Mouse (Mus musculus): ENCODE data around the gene Itgb3.

The Itgb3 gene

DNA sequence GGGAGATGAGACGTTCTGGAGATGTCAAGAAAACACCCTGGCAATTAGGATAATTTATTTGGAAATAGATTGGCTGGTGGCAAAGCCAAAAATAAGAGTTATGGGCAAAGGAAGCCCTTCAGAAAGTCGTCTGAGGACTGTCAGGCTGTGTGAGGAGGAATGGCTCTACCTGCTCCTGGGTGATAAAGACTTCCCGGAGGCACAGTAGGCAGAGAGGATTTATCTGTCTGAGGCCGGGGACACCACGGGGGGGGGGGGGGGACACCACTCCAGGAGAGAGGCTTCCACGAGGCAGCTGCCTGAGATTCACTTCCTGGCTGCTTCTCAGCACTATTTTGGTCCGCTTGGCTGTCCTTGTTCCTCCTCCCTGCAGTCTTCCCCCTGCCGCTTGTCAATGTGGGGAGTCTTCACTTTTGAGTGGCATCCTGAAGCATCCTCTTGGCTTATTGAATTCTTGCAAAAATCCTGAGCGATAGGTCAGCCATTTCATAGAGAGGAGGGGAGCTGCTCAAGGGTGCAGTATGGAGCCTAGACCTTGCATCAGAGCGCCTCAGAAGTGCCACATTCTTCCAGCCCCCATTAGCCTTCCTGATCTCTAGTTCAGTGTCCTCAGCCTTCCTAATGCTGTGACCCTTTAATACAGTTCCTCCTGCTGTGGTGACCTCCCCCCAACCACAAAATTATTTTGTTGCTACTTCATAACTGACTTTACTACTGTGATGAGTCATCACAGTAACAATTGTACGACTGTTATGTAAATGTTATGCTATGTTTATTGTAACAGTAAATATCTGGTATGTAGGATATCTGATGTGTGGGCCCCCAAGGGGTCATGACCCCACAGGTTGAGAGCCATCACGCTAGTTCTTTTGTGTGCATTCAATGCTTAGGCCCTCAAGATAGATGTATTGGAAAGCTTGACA is 14.5 kb downstream of the Itgb3 start:
- DNase-seq (ENCODE audit: low spot score) = no peak

DNA sequence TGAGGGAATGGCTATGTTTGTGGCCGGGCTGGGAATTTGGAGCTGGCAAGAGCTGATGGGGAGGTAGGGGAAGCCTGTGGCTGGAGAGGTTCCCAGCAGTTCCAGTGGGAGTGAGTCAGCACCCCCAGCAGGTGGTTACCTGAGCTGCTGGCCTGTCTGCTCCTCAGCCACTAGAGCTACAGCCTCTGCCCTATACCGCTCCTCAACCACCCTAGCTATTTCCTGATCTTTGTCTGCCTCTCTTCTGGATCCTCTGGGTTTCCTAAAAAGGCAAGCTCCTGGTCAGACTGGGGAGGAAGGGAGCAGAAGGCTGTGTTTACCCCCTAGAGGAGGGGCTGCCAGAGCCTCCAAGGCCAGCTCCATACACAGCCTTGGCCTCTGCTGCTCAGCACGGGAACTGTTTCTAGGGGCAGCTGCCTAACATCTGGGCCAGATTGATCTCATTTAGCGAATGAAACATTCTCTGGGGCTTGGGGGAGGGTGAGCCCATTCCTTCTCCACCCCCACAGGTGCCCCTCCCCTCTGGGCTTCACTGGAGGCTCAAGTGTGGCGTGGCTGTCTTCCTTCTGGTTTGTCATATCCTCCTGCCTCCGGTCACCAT is 17.1 kb downstream of the Itgb3 start:
- DNase-seq (ENCODE audit: low spot score) = no peak

DNA sequence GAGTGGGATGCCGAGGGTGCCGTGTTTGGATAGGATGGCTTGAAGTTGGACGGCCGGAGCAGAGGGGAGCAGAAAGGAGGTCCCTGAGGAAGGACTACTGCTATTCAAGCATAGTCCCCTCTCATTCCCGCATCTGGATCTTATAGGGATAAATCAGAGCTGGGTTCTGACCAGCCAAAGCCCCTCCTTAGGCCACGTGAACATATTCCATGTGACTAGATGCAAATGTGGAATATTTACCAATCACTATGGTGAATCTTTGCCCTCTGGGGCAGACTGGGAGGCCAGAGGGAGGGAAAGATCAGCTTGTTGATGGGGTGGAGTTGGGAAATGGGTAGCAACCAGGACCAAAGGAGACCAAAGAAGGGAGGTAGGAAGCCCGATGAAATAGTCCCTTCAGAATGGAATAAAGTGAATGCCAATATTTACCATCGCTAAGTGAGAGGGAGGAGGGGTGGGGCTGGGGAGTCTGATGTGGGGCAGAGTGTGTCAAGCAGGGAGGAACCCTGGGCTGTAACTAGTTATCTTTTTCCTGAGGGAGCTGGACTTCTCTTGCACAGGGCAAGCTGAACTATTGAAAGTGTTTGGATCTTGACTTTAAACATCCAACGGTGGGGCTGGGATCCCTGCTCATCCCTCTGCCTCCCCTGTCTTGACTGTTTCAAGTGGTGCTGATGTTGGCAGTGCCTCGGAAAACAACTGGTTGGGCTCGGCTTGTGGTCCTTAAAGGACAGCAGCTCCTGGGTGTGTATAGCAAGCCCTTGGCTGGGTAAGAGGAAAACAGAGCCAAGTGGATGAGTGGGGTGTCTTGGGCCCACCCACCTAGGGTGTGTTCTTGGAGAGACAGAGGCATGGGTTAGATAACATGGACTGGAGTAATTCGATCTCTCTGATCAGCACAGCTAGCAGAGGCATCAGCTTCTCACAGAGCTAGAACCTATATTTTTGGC is 17.9 kb downstream of the Itgb3 start:
- no peak for DNase-seq (ENCODE audit: low spot score)

DNA sequence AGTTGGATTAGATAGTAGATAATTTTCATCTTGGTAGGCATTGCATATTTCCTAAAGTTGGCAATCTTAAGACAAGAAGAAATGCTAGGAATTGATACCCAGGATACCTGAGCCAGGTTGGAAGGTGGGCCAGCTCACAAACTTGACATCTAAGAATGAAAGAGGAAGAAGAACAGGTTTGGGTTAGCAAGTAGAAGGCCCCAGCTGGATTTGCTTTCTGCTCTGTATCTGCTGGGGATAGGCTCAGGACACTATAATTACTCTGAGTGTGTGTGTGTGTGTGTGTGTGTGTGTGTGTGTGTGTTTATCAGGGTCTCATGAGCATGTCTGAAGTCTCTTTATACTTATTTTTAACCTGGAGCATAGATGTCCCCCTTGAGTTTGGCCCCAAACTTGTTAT is 18.8 kb downstream of the Itgb3 start:
- no peak for DNase-seq (ENCODE audit: low spot score)

DNA sequence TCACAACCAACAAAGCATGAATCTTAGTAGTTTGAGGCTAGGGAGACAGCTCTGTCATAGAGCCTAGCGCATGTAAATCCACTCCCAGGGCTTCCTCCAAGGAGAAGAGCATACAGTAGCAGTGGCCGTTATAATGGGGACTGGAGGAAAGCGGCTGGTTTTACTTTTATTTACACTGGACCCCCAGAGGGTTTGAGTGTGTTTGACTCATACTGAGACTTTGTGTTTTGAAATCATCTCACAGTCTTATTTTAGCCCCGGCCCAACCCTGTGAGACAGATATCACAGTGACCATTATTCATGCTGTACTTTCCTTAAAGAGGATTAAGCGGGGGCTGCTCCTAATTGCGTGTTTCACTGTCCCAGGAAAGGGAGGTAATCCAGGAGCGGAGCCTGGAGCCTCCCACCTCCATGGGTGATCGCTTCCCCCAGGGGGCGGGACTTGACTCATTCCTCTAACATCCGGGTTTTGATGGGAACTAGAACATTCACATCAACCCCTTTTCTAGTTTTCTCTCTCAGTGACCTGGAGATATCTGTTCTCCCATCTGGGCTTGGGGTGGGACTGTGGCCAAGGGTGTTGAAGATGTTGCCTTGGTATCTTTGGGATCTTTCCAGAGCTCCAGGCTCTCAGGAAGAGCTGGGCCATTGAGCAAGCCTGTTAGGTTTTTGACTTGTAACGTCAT is 20.0 kb downstream of the Itgb3 start:
- DNase-seq (ENCODE audit: low spot score) = no peak

DNA sequence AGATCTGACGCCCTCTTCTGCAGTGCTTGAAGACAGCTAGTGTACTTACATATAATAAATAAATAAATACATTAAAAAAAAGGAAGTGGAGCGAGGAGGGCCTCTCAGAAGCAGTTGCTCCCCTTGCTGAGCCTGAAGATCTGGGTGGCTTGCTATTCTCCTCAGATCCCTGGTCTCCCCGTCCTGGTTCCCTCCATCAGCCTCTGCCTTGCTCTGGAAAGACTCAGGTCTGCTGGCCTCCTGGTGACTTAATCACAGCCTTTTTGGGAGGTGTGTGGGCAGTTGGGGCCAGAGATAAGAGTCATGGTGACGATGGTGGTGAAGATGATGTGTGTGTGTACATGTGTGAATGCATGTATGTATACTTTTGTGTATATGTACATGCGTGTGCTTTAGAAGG is 20.8 kb downstream of the Itgb3 start:
- no peak for DNase-seq (ENCODE audit: low spot score)

DNA sequence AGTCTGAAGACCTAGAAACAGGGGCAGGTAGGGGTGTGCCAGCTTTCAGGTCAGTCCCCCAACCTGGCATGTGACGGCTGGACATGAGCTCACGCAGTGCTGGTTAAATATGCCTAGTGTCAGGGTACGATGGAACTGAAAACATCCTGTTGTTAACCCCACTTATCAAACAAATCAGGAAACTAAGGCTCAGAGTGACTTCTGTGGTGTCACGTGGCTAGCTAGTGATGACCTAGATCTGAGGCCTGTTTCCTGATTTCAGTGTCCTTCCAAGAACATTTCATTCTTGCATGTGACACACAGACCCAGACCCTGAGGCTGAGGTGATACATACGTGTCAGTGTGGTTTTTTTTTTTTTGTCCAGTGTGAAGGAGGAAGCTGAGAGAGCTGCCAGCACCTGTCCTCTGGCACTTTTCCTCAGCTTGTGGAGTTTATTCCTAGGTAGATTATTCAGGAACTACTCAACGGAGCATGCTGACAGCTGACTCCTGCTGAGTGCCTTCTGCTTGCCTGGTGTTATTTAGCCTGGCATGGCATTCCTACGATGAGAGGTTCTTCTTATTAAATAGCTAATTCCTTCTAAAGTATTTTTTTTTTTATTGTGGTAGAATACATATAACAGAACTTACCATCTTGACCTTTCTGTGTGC is 22.5 kb downstream of the Itgb3 start:
- no peak for DNase-seq (ENCODE audit: low spot score)

DNA sequence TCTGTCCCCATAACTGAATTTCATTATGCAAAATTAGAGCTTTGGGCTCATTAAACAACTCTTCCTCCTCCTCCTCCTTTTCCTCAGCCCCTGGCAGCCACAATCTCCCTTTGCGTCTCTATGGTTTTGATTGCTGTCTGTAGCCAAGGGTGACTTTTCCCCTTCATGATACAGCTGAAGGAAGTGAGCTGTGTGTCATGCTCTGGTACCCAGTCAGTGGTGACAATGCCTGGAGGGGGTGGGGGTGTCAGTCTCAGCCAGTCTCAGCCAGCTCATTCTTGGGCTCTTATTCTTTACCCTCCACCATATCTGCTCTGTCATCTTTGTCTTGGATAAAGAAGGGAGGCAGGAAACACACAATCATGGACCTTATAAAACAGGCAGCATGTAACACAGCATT is 23.5 kb downstream of the Itgb3 start:
- no peak for DNase-seq (ENCODE audit: low spot score)

DNA sequence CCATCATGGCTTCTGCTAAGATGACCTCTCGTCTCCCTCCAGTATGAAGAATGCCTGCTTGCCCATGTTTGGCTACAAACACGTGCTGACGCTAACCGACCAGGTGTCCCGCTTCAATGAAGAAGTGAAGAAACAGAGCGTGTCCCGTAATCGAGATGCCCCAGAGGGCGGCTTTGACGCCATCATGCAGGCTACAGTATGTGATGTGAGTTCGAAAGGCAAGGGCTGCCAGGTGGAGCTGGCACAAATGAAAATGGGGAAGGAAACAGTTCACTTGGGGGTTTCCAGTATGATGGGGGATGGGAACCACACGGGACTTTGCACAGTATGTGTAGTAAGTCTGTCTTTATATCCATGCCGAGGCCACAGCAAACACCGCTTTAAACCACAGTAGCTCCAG is 29.2 kb downstream of the Itgb3 start:
- DNase-seq (ENCODE audit: low spot score) = no peak

DNA sequence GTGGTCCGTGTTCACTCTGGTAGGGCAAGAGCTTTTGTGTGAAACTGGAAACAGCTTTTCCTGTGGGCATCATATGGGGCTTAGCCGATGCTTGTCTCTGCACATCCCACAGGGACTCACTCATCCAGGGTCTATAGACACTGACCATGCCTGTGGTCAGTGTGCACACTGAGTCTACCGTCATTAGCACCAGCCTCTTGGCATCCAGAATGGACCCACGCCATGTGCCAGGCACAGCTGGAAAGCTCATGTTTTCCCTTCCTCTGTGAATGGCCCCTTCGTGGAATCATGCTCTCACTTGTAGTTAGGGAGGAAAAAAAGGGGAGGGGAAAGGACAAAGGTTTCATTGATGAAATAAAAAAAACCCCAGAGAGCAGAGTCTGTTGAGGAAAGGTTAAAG is 30.2 kb downstream of the Itgb3 start:
- DNase-seq (ENCODE audit: low spot score) = no peak

DNA sequence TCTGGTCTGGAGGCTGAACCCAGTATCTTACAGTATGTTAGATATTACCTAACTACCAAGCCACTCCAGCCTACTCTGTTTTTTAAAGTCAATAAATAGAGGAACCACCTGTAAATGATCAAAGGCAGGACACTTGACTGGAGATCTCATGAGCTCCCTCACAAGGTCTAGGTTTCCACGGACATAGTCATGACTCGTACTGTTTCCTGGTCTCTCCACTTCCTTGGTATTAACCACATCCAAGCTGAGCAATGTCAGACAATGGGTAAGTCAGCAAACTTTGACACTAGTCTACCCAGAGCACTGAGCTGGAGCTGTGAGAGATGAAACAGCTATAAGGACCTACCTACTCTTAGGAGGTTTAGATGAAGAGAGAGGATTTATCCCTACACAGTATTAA is 31.1 kb downstream of the Itgb3 start:
- DNase-seq (ENCODE audit: low spot score) = no peak

DNA sequence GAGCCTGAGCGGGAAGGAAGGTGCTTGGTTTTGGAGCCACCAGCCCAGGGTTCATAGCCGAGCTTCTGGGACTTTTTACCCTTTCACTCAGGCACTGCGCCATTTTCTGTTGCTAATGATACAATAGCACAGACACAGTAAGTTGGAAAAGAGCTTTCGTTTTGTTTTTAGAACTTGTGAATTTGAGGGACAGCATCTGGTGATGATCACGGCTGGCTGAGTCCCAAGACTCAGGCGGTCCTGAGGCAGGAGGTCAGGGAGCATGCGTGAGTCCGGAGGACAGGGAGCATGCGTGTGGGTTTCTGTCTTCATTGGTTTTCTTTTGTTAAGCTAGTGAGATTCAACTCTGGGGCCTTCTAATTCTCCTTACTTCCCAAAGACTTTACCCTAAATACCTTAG is 31.8 kb downstream of the Itgb3 start:
- no peak for DNase-seq (ENCODE audit: low spot score)

DNA sequence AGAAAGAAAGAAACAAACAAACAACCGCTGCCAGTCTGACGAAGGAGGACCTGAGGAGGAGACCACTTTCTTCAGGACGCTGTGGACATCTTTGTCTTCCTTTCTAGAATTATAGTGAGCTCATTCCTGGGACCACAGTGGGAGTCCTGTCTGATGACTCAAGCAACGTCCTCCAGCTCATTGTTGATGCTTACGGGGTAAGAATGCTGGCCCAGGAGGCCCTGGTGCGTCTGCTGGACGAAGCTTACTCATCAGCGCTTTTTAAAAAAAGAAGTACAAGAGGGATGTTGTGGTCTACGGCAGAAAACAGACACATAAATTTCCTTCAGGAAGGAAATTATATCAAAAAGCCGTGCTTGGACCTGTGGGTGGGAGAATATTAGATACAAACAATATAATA is 33.1 kb downstream of the Itgb3 start:
- no peak for DNase-seq (ENCODE audit: low spot score)

DNA sequence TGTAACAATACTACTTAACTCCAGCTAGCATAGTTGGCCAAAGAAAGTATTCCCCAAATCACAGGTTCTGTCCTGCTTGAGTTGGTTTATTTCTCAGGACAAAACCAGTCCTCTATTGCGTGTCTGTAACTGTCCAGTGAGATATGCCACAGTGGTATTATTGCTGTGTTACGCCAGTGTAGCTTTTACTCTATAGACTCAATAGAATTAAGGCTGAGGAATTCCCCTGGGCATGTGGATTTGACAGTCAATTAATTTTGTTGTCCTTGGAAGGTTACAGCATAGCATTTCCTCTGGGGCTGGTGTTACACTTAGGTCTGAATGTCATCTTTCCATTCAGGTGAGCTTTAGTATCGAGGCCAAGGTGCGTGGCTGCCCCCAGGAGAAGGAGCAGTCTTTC is 35.4 kb downstream of the Itgb3 start:
- no peak for DNase-seq (ENCODE audit: low spot score)

DNA sequence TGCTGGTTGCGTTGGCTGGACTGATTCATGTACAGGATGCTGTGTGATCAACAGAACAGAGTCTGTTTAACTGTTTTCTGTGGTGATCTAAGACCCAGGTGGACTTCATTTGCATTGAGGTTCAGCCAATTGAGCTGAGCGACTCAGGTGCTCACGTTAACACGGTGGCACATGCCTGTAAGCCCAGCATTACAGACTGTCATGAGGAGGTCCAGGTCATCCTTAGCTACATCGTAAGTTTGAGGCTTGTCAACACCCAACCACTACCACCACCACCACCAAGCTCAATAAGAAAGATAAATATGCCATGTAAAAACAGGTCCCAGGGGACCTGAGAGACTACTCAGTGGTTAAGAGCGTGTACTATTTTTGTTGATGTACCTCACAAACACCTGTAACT is 37.6 kb downstream of the Itgb3 start:
- DNase-seq (ENCODE audit: low spot score) = no peak

DNA sequence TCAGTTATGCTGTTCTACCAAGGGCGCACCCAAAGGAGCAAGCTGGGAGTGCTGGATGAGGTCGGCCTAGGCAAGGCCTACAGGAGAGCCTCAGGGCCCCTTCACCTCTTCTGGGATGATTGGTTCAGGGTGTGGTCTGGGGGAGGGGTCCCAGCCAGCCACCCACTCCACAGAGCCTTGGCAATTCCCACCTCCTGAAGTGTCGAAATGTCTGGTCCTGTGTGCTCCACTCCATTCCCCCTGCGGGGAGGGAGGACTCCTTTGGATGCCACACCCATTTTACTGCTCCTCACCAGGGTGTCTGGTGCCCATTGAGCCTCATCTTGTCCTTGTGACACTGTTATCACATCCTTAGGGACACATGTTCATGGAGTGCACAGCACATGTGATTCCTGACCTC is 38.4 kb downstream of the Itgb3 start:
- DNase-seq (ENCODE audit: low spot score) = no peak

DNA sequence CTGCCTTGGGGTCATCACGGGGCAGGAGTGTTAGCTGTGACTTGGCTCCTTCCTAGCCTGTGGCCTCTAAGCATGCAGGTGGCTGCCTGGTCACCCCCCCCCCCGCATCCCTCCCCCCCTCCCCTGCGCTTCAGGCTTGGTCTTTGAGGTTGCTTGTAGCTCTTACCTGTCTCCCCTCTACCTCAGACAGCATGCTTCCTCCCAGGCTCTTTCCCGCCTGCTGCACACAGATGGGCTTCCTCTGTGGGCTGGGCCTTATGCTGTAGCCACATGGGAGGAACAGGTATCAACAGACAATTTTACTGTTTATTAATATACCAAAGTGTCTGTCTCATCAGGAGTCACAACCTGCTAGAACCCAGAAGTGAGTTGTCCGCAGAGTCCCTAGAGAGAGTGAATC is 38.8 kb downstream of the Itgb3 start:
- no peak for DNase-seq (ENCODE audit: low spot score)

DNA sequence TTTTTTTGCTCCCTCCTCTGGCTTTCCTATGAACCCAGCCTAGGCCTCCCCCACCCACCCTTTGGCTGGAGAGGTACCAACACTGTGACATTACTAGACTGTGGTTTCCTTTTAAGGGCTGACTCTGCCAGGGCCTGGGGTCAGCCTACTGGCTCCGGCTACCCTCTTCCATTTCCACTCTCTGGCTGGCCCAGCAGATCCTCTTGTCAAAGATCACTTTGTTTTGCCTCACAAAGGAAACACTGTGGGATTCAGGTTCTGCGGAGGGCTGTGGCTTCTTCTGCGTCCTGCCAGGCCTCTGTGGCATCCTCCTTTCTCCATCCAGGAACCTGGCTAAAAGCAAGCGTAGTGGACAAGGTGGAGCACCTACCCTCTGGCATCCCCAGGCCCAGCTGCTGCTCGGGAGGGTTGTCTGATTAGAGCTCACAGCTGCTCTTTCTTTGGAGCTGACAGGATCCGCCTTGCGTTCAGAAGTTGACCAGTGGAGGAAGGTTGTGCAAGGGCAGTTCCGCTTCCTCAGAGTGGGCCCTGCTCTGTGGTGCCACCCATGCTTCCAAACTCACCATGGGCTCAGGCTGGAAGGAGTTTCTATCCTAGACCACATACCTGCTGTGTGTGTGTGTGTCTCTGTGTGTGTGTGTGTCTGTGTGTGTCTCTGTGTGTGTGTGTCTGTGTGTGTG is 39.5 kb downstream of the Itgb3 start:
- DNase-seq (ENCODE audit: low spot score) = peak; percentile 12

DNA sequence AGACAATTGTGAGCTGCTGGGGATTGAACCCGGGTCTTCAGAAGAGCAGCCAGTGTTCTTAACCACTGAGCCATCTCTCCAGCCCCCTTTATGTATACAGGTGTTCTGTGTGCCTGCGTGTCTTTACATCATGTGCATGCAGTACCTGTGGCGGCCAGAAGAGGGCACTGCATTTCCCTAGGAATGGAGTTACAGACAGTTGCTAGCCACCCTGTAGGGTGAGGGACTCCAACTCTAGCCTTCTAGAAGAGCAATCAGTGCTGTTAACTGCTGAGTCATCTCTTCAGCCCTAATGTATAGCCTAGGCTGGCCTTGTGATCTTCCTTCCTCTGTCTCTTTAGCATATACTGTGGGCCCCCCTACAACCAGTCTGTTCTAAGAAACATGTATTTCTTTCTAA is 40.8 kb downstream of the Itgb3 start:
- peak; percentile 29 for DNase-seq (ENCODE audit: low spot score)

DNA sequence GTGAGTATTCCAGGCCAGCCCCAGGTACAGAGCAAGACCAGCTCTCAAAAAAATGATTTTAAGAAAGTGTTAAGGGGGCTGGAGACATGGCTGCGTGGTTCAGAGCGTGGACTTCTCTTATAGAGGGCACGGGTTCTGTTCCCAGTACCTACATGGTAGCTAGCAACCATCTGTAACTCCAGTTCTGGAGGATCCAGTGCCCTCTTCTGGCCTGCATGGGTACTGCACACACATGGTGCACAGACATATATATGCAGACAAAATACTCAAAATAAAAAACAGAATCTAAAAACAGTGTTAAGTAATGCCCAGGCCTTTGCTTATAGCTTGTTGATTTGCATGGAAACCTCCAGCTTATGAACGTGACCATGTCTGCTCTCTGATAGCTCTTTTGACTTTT is 52.8 kb downstream of the Itgb3 start:
- no peak for DNase-seq (ENCODE audit: low spot score)

DNA sequence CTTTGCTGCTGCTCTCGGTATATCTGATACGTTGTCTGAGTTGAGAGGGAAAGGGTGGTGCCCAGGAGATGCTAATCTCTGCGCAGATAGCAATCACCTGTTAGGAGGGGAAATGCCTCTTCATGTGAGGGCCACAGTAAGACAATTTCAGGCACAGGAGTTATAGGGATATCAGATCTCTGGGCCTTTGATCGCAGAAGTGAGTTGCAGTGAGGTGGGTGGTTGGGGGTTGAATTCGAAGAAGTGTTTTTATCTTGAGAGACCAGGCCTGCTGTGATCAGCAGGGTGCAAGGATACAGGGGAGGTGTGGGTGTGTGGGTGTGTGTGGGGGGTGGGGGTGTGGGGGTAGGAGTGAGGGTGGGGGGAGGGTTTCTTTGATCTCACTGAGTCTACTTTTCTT is 53.3 kb downstream of the Itgb3 start:
- no peak for DNase-seq (ENCODE audit: low spot score)

Measured in layer of hippocampus, adult 11-12 months (tissue).